Mouse (Mus musculus): Measurements from ENCODE around the gene BC030867. TPM values are rescaled to one million over a fixed set of nuclear protein-coding genes. Genes with fewer than 3 reads are reported as not detected.
A peak's percentile ranks its signal among the peaks of the same experiment; 100 is the strongest.

The BC030867 gene
- total RNA-seq, 1 experiment from 2014 or later: not detected

GRCm38 (mm10) chr11:102308104-102308503 is 59.4 kb downstream of the BC030867 start:
- ATAC-seq (replicated peaks; ENCODE audit: insufficient number of reproducible peaks, low FRiP score, low TSS enrichment, poor library complexity, severe bottlenecking): no peak

GRCm38 (mm10) chr11:102308979-102309378 is 60.3 kb downstream of the BC030867 start:
- peak; percentile 92 for ATAC-seq (replicated peaks; ENCODE audit: insufficient number of reproducible peaks, low FRiP score, low TSS enrichment, poor library complexity, severe bottlenecking)

GRCm38 (mm10) chr11:102309821-102310617 is 61.3 kb downstream of the BC030867 start:
- no peak for ATAC-seq (replicated peaks; ENCODE audit: insufficient number of reproducible peaks, low FRiP score, low TSS enrichment, poor library complexity, severe bottlenecking)

GRCm38 (mm10) chr11:102310768-102311695 is 62.4 kb downstream of the BC030867 start:
- ATAC-seq (replicated peaks; ENCODE audit: insufficient number of reproducible peaks, low FRiP score, low TSS enrichment, poor library complexity, severe bottlenecking): no peak

GRCm38 (mm10) chr11:102311966-102312365 is 63.3 kb downstream of the BC030867 start:
- no peak for ATAC-seq (replicated peaks; ENCODE audit: insufficient number of reproducible peaks, low FRiP score, low TSS enrichment, poor library complexity, severe bottlenecking)

- no peak for ATAC-seq (replicated peaks; ENCODE audit: insufficient number of reproducible peaks, low FRiP score, low TSS enrichment, poor library complexity, severe bottlenecking)
Observed at GRCm38 (mm10) chr11:102312586-102312985, 63.9 kb downstream of the BC030867 start.

- no peak for ATAC-seq (replicated peaks; ENCODE audit: insufficient number of reproducible peaks, low FRiP score, low TSS enrichment, poor library complexity, severe bottlenecking)
Observed at GRCm38 (mm10) chr11:102314321-102314720, 65.6 kb downstream of the BC030867 start.

Other genes starting within 250 kb of the BC030867 start
- not detected in 3 replicates for gene Mpp3, start 220.4 kb upstream of the BC030867 start, total RNA-seq (2017)
- 2.0 to 8.0 TPM (median 3.3 TPM) in 3 replicates for gene Cd300lg, start 207.4 kb upstream of the BC030867 start, total RNA-seq (2017)
- not detected in 3 replicates for gene Mpp2, start 160.4 kb upstream of the BC030867 start, total RNA-seq (2017)
- not detected in 3 replicates for gene Ppy, start 147.6 kb upstream of the BC030867 start, total RNA-seq (2017)
- not detected in 3 replicates for gene Pyy, start 141.1 kb upstream of the BC030867 start, total RNA-seq (2017)
- gene Nags, start 103.4 kb upstream of the BC030867 start, total RNA-seq (2017): not detected in 3 replicates
- 3.1 to 9.5 TPM (median 5.5 TPM) in 3 replicates for gene Tmem101, start 92.5 kb upstream of the BC030867 start, total RNA-seq (2017)
- 26.7 to 93.0 TPM (median 26.9 TPM) in 3 replicates for gene Lsm12, start 63.6 kb upstream of the BC030867 start, total RNA-seq (2017)
- gene G6pc3, start 59.3 kb upstream of the BC030867 start, total RNA-seq (2017): 6.1 to 10.7 TPM (median 9.1 TPM) in 3 replicates
- gene Hdac5, start 18.7 kb upstream of the BC030867 start, total RNA-seq (2017): 46.5 to 54.0 TPM (median 51.7 TPM) in 3 replicates
- not detected in 3 replicates for gene Asb16, start 19.9 kb downstream of the BC030867 start, total RNA-seq (2017)
- gene Tmub2, start 36.0 kb downstream of the BC030867 start, total RNA-seq (2017): 25.7 to 34.3 TPM (median 26.5 TPM) in 3 replicates
- 29.9 to 43.6 TPM (median 29.9 TPM) in 3 replicates for gene Atxn7l3, start 47.7 kb downstream of the BC030867 start, total RNA-seq (2017)
- 160 to 166 TPM (median 161 TPM) in 3 replicates for gene Ubtf, start 70.9 kb downstream of the BC030867 start, total RNA-seq (2017)
- 2.2 to 10.4 TPM (median 8.0 TPM) in 3 replicates for gene Slc4a1, start 117.3 kb downstream of the BC030867 start, total RNA-seq (2017)
- gene Rundc3a, start 144.5 kb downstream of the BC030867 start, total RNA-seq (2017): 4.8 TPM in 1 of 3 replicates, not detected in the others
- 20.2 to 30.1 TPM (median 25.0 TPM) in 3 replicates for gene Slc25a39, start 159.1 kb downstream of the BC030867 start, total RNA-seq (2017)
- 62.3 to 97.9 TPM (median 97.8 TPM) in 3 replicates for gene Grn, start 181.4 kb downstream of the BC030867 start, total RNA-seq (2017)
- not detected in 3 replicates for gene Fam171a2, start 198.8 kb downstream of the BC030867 start, total RNA-seq (2017)
- gene Itga2b, start 221.2 kb downstream of the BC030867 start, total RNA-seq (2017): 50.3 to 142 TPM (median 82.3 TPM) in 3 replicates